Mouse (Mus musculus) frontal cortex, adult 2 months (tissue): ENCODE measurements around the gene Lhx5. TPM values are rescaled to one million over a fixed set of nuclear protein-coding genes. Genes with fewer than 3 reads are reported as not detected.
A peak's percentile ranks its signal among the peaks of the same experiment; 100 is the strongest.

Experiments used
- DNase-seq, 2 experiments: peaks; one replicate each; pipeline ENCODE4 v3.0.0; 2022; ENCODE audit warnings: low spot score in 1 of 2; ENCODE audit errors: extremely low spot score in 1 of 2
- polyA plus RNA-seq: library from polyadenylated mRNA; depleted of rRNA; stranded (reverse); fragments of >200 nt; gene quantifications from 2 replicates; pipeline ENCODE4 v1.2.3, GENCODE M21; 2012

Gene Lhx5
- polyA plus RNA-seq, 1 experiment = 0.40 TPM

DNA sequence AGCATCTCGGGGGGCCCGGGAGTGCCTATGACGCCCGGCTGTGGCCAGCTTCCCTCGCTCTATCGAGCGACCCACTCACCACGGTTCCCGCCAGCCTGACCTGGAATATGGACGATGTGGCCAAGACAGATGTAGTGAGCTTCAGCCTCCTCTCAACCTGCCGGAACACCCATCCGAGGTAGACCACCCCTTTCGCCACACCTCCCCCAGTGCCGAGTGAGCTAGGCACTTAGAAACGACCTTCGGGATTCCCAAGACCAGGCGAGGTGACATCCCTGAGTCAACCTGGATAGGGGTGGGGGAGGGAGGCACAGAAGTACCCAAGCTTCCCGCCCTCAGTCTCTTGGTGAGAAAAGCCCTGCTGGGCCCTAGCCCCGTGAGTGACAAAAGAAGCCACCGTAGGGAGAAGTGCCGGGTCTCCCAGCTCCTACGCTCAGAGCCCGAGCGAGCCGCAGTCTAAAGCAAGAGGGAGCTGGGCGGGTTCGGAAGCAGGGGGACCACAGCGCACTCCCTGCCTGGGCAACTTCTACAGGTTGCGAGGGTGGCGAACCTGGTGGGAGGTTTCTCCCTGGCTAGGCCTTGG lies 407 bp upstream of the Lhx5 start:
- DNase-seq = no peak

DNA sequence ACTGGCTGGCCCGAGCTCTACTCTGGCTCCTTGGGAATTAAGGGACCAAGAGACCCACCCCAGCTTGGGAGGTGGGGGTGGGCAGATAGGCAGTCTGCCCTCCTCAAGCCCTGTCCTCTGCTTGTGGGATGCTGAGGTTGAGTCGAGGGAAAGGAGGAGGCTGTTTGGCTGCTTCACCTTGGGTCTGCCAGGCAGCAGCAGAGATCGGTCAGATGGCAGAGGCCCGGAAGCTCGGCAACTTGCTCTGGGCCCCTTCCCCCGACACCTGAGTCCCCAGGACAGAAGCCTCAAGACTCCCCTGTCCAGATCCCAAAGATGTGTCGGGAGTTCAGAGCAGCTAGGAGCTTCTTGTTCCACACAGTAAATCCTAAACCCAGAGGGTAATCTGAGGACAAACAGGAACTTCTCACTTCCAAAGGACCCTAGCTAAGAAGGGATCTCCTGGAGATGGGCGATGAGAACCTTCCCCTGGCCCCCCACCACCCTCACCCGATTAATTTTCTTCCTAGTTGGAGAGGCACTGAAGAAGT lies 1.1 kb downstream of the Lhx5 start:
- DNase-seq = no peak

DNA sequence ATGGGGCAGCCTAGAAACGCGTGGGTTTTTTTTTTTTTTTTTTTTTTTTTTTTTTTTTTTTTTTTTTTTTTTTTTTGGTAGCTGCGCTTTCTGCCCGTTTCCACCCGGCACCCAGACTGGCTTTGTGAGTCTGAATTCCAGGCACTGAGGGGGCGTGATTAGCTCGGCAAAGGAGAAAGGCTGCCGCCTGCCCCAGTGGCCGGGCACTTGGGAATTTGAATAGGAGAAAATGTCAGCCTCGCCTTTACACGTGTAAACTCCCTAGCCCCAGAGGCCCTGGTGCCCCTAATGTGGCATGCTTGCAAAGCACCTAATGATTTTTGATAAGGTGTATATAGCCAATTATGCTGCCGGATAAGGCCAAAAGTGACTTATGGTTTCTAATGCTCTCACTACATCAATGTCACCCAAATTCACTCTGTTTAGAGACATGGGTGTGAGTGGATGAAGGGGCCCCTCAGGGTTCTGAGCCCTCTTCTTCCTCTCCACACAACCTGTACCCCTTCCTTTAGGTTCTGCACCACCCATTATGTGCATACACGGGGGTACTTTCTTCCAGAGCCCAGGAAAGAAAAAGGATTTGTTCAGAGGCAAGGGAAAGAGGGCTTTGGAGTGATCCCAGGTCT lies 1.7 kb downstream of the Lhx5 start:
- no peak for DNase-seq

DNA sequence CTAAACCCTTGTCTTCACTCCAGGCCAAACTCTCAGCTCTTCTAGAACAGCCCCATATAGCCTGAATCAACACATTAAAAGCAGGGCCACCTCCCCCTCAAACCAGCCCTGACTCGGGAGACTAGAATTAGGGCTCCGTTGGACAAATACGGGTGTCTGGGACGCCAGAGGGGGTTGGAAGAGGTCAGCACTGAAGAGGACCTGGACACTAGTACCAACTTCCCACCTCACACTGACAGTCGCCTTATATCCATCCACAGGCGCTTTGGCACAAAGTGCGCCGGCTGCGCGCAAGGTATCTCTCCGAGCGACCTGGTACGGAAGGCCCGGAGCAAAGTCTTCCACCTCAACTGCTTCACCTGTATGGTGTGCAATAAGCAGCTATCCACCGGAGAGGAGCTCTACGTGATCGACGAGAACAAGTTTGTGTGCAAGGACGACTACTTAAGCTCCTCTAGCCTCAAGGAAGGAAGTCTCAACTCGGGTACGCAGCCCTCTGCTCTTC lies 2.8 kb downstream of the Lhx5 start:
- no peak for DNase-seq

DNA sequence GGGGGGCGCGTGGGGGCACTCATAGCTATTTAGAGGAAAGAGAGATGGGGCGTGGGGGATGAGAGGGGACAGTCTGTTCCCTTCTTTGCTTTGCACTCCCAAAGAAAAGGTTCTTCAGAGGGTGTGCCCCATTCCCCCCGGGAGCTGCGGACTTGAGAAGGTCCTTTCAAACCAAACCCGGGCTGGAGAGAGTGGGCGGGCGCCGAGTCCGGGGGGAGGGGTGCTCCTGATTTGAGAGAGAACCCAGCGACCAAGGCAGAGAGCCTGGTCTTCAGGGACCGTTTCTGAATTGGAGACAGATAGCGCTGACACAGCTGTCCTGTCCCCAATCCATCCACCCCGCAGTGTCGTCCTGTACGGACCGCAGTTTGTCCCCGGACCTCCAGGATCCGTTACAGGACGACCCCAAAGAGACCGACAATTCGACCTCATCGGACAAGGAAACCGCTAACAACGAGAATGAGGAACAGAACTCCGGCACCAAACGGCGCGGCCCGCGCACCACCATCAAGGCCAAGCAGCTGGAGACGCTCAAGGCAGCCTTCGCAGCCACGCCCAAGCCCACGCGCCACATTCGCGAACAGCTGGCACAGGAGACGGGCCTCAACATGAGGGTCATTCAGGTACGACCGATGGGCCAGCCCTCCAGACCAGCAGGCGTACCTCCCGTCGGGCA lies 3.6 kb downstream of the Lhx5 start:
- DNase-seq = no peak

DNA sequence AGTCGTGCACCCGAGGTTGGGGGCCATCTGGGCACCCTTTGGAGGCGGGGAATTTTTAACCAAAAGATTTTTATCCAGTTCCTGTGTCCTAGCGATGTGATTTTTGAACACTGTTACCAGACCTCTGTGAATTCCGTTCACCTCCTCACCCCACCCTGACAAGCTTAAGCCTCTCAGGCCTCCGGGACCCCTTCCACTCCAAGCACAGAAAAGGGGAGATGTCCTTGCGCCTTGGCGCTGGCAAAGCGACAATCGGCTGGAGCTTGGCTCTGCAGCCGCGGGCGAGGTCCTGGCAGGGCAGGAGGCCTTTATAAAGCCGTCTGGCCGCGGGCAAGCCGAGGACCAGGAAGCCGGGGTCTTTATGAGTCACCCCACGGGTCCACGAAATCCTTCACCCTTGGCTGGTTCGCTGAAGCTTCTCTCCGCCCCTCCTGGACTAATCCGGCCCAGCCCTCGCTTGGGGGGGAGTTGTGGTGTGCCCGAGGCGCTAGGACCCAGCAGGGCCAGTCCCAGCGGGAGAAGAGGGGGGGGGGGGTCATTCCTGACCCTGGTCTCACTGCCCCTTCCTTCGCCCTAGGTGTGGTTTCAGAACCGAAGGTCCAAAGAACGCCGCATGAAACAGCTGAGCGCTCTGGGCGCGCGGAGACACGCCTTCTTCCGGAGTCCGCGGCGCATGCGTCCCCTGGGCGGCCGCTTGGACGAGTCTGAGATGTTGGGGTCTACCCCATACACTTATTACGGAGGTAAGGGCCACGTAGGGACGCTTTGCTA lies 4.4 kb downstream of the Lhx5 start:
- no peak for DNase-seq

DNA sequence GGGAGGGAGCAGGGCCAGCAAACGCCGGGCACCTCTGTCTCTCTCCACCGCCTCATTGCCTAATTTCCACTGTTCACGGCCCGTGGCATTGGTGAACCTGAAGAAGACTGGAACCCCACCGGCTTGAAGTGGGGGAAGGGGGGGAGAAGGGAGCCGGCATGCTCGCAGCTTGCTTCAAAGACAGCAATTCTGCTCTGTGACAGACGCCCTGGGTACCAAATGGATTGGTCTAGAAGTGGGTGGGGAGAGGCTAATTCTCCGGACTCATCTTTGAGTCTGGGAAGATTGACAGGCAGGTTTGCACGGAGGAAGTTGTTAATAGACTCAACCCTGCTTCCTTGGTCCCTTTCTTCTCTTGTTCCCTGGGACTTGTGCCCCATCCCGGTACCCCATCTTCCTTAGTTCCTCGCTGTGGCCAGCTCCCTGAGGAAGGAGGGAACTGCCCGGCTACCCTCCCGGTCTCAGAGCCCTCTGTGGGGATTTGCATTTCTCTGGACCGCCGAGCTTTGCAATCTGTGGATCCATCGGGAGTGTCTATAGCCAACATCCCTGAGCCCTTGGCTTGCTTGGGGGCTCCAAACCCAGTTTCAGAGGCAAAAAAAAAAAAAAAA lies 5.5 kb downstream of the Lhx5 start:
- DNase-seq = no peak

DNA sequence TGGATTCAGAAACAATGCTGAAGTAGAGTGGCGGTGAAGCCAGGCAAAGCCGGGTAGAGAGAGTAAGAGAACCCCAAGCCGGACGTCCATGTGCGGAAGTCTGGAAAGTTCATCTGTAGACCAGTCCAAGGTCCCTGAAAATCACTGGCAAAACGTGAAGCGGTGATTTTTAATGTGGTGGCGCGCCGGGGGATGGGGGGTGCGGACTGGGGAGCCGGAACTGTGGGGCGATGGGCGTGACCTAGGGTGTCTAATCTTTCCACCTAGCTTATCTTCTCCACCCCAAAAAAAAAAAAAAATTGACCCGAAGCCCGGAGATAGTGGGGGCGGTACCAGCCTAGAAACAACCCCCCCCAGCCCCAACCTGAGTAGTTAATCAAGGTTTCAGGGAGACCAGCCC lies 6.0 kb downstream of the Lhx5 start:
- no peak for DNase-seq

DNA sequence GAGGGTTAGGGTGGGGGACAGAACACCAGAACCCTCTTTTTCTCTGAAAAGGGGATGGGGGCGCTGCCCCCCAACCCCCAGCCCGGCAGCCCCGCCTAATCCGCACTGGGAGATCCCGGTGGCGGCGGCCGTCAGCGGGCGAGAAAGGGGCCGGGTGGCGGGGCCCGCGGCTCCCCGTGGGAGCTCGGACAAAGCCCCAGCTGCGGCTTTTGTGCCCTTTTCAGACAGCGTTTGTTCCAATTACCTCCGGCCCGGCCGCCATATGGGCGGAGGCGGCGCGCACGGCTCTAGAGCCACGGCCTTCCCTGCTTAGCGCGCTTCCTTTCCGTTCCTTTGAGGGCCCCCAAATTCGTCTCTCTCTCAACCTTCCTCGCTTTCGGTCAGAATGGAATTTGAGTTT lies 6.5 kb downstream of the Lhx5 start:
- DNase-seq = no peak

DNA sequence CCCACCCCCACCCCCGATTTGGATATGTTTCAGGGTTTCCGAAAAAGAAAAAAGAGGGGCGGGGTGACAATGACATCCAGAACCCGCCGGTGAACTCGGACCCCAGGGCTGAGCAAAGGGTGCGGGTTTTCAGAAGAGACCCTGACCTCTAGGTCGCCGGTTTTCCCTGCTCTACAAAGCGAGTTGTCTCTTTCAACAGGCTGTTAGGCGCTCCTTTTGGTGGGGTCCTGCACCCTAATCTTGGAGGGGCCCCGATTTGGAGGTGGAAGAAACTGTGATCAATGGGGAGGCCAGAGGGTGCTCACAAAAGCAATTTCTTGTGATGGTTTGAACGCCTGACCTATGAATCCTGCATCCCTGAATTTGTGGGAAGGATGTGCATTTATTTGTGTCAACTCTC lies 7.0 kb downstream of the Lhx5 start:
- no peak for DNase-seq

DNA sequence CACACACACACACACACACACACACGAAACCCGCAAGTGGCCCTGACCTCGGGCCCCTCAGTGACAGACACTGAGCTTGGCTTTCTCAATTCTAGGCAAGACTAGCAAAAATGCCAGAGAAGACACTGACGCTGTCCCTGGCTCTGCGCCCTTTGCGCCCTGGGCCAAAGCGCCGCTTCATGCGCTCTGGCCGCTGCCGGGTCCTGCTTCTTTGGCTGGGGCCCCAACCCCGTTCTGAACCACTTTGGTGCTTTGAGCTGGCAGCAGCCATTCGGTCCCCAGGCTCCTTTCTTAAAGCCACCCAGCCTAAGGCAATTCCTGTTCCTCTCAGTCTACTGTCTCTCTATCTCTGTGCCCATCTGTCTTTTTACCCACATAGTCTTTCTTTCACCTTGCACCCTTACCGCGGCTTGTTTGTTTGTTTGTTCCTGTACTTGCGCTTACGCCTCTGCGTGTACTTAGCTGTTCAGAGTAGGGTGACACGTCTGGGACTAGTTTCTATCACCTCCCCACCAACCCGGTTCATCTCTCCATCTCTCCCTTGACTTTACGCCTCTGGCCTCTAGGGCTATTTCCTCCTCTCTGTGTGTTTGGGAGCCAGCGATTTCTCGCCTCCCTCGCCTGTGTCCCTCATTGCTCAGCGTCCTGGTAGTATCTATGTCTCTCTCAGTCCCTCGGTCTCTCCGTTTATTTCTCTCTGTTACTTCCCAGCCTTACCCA lies 7.7 kb downstream of the Lhx5 start:
- DNase-seq = no peak

DNA sequence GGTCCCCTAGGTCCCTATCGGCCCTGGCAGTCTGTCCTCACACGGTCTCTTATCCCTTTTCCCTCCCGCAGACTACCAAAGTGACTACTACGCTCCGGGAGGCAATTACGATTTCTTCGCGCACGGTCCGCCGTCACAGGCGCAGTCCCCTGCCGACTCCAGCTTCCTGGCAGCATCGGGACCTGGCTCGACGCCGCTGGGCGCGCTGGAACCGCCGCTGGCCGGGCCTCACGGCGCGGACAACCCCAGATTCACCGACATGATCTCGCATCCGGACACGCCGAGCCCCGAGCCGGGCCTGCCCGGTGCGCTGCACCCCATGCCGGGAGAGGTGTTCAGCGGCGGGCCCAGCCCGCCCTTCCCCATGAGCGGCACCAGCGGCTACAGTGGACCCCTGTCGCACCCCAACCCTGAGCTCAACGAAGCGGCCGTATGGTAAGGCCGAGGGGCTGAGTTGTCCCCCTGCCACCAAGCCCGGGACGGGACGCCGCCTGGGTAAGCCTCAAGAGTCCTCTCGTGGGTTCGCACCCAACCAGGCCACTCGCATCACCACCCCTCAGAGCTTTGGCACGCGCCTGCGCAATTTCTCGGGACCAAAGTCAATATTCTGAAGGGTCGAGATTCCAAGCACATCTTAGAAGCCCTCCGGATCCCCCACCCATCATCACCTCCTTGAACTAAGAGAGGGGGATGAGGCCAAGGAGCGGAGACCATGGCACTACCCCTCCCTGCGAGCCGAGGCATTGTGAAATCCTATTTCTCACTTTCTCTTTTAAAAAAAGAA lies 8.6 kb downstream of the Lhx5 start:
- no peak for DNase-seq

DNA sequence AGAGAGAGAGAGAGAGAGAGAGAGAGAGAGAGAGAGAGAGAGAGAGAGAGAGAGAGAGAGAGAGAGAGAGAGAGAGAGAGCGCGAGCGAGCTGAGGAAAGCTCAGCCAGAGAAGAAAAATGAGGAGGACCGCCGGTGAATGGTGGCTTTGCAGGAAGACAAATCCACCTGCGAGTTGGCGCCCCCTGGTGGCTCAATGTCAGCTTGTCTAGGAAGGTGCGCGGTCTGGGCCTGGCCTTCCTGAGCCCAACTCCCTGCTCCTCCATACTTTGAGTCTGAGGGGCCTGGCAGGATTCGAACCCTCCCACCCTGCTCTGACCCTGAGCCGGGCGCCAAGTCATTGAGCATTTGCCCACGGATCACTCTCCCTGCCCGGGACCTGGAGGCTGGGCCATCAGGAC lies 9.2 kb downstream of the Lhx5 start:
- peak; percentile 28 to 97 for DNase-seq

DNA sequence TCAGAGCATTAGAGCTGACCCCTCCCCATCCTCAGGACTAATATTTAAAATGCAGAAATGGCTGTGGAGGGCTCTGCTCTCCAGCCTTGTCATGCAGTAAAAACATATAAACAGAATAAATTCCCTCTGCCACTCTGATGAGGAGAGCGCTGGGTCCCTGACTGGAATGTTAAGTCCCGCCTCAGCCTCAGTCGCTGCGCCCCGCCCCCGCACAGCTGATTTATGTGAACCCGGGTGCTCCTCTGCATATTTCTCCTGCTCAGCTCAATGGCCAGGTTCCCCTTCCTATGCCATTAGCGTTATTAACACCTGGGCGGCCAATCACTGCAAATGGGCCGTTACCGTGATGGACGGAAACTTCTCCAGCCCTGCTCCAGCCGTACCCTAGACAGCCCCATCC lies 15.8 kb downstream of the Lhx5 start:
- DNase-seq = no peak

DNA sequence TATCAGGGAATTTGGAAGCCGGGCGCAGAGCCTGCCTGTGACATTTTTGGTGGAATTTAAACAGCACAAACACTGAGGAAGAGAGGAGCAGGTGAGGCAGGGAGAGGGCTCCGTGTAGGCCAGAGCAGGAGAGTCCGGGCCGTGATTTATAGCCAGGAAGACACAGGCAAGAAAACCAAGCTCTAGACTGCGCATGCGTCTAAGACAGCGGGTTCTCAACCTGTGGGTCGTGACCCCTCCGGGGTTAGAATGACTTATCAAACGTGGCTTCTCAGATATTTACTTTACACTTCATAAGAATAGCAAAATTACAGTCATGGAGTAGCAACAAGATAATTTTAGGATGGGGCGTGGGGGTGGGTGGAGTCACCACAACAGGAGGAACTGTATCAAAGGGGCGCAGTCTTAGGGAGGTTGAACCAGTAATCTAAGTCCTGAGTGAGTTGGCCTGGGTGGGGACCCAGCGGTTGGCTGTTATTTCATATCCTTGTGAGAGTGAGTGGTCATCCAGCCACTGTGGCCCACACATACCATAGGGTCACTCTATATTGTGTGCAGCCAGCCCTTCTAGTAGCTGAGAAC lies 23.3 kb downstream of the Lhx5 start:
- DNase-seq = no peak

DNA sequence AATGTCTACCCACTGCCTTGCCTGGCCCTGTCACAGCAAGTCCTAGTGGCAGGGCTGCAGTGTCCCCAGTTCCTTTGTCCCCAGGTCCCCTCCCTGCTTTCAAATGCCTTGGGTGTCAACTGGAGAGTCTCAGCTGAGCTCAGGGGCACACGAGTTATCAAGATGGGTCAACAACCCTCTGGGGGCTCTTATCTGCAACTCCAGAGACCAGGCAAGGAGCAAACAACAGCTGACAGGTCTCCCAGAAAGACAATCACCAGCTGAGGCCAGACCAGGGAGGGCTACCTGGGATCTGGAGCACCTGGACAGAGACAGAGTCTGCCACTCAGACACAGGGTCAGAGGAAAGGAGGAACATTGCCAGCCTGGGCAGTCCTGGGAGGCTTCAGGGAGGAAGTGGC lies 24.8 kb downstream of the Lhx5 start:
- DNase-seq = no peak

DNA sequence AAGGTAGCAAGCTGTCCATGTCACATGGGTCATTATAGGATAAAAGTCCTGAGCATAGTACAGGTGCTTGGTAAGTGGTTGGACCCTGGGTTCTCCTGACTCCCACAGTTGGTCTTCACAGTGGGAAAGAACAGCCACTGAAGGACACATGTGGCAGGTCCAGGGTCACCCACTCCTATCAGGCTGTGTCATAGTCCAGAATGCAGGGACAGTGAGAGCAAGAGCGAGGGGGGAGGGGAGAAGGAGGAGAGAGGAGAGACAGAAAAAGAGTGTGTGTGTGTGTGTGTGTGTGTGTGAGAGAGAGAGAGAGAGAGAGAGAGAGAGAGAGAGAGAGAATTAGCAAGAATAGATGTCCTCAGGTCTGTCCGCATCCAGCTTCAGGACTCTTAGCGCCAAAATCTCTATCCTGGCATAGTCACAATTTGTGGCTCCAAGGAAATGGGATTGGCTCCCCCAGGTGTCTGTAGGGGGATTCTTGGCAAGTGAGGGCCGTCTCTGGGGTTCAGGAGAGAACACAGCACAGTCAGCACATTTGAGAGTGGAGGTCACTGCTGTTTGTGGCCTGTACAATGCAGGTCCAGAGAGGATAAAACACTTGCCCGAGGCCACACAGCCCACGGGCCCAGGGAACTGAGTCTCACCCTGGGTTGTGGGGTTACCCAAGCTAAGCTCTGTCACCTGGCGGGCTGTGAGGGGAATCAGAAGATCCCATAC lies 25.5 kb downstream of the Lhx5 start:
- no peak for DNase-seq

DNA sequence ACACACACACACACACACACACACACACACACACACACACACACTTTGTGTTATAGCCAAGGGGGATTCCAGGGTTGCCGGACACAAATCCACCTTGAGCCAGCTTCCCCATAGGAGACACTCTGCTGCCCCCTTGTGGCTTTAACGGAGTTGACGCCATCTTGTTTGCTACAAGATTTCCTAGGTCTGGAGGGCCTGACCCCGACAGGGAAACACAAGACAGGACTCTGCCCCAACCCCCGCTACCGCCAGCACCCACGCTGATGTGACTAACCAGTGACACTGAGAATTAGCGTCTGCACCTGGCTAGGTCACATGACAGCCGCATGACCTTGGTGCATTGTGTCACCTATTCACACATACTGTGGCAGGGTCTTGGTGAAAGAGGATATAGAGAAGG lies 26.1 kb downstream of the Lhx5 start:
- DNase-seq = peak in 1 of 2 experiments; percentile 80
